Comparison of ENCODE assay signal across 8 mouse cellular contexts in genomic region chr19:5056251-5056650, GRCm38 (mm10). TPM values are rescaled to one million over a fixed set of nuclear protein-coding genes. Genes with fewer than 3 reads are reported as not detected.
DNase-seq lines count a peak whose midpoint lies in the region; ATAC-seq and TF ChIP-seq lines count a peak whose summit lies in the region.

No protein-coding gene starts in this region.

- H3K9ac ChIP-seq in forebrain, postnatal 0 days, result no peak overlapping the region
- H3K9ac ChIP-seq in limb, embryonic 13.5 days, result no peak overlapping the region

- H3K36me3 ChIP-seq in forebrain, postnatal 0 days (ENCODE audit: insufficient read depth), result peaks cover 1% of the 10 kb centered on the region; the same call in 1 of the 2 replicates
- no peaks in the 10 kb centered on the region for H3K36me3 ChIP-seq in limb, embryonic 13.5 days

- H3K27me3 ChIP-seq in forebrain, postnatal 0 days (ENCODE audit: insufficient read depth, low read length), result no peaks in the 10 kb centered on the region
- H3K27me3 ChIP-seq in limb, embryonic 13.5 days, result peaks cover 43% of the 10 kb centered on the region

- ATAC-seq in forebrain, postnatal 0 days, result peak; percentile 66
- no peak for ATAC-seq in limb, embryonic 13.5 days (ENCODE audit: low FRiP score, low read depth)

- TF ChIP-seq CTCF in left cerebral cortex, adult 2 months (IDR thresholded peaks at IDR 0.05), result peak; percentile 80
- TF ChIP-seq CTCF in bone marrow, adult 2 months (IDR thresholded peaks at IDR 0.05; ENCODE audit: control insufficient read depth, insufficient read depth, low read length), result peak; percentile 48
- peak; percentile 81 for TF ChIP-seq CTCF in forebrain, postnatal 0 days (IDR thresholded peaks at IDR 0.05; ENCODE audit: low read depth)

- intact Hi-C loops in left cerebral cortex, adult 2 months (cut with DNase I), result loop anchor here (2.0 kb wide), 1 partner anchor 17 kb away; no protein-coding TSS in a partner anchor

- no peak for DNase-seq in left cerebral cortex, adult 2 months (ENCODE audit: extremely low spot score in 1 of 2, low spot score in 2 of 2)
- no peak for DNase-seq in left cerebral cortex, adult 18-20 months (ENCODE audit: low spot score in 2 of 2)
- DNase-seq in forebrain, postnatal 0 days, result peak; percentile 76
- peak; percentile 81 for DNase-seq in retina, postnatal 1 day
- DNase-seq in frontal cortex, postnatal 36 days (ENCODE audit: low spot score in 2 of 2), result no peak
- no peak for DNase-seq in ovary, postnatal 36 days (ENCODE audit: low spot score)

- H3K4me2 ChIP-seq in forebrain, postnatal 0 days (ENCODE audit: low read depth), result no peak overlapping the region
- H3K4me2 ChIP-seq in limb, embryonic 13.5 days (replicated peaks), result peak overlapping the region; percentile 25; the same call in 1 of the 2 replicates

- 15% methylated on average over 6 of the region's 6 CpGs for WGBS in bone marrow, adult 2 months
- WGBS in forebrain, postnatal 0 days, result 13% methylated on average over 6 of the region's 6 CpGs
- WGBS in limb, embryonic 13.5 days, result 8% methylated on average over 6 of the region's 6 CpGs

- no peaks in the 10 kb centered on the region for H3K4me1 ChIP-seq in bone marrow, adult 2 months (ENCODE audit: control insufficient read depth, insufficient read depth, low read length)
- H3K4me1 ChIP-seq in forebrain, postnatal 0 days (ENCODE audit: insufficient read depth), result no peaks in the 10 kb centered on the region
- peaks cover 47% of the 10 kb centered on the region for H3K4me1 ChIP-seq in limb, embryonic 13.5 days

- H3K9me3 ChIP-seq in forebrain, postnatal 0 days (ENCODE audit: low read length), result no peaks in the 10 kb centered on the region
- no peaks in the 10 kb centered on the region for H3K9me3 ChIP-seq in limb, embryonic 13.5 days

- TF ChIP-seq POLR2A in bone marrow, adult 2 months (IDR thresholded peaks at IDR 0.05; ENCODE audit: borderline replicate concordance, control insufficient read depth, low read depth, low read length), result no peak

- H3K4me3 ChIP-seq in left cerebral cortex, adult 2 months, result no peak overlapping the region
- H3K4me3 ChIP-seq in bone marrow, adult 2 months (replicated peaks; ENCODE audit: control insufficient read depth, low read depth, low read length), result no peak overlapping the region
- H3K4me3 ChIP-seq in forebrain, postnatal 0 days (ENCODE audit: low read depth, low read length), result no peak overlapping the region
- H3K4me3 ChIP-seq in limb, embryonic 13.5 days, result no peak overlapping the region

- H3K27ac ChIP-seq in left cerebral cortex, adult 2 months, result no peak overlapping the region
- H3K27ac ChIP-seq in bone marrow, adult 2 months (ENCODE audit: control insufficient read depth, insufficient read depth, low read depth, low read length, poor library complexity), result no peak overlapping the region
- H3K27ac ChIP-seq in forebrain, postnatal 0 days (ENCODE audit: low read depth, low read length), result no peak overlapping the region
- no peak overlapping the region for H3K27ac ChIP-seq in limb, embryonic 13.5 days

RNA-seq across cellular contexts. Expression of gene Rin1, which starts 6.0 kb away (rescaled TPM):
- 10 to 100 TPM; 94.6 to 95.9 TPM for total RNA-seq in left cerebral cortex, adult 2 months (2021)
- total RNA-seq in left cerebral cortex, adult 18-20 months (2021), result 10 to 100 TPM; 75.4 to 75.5 TPM
- 0.68 and 3.6 TPM in 2 replicates for polyA plus RNA-seq in bone marrow, adult 2 months (2011; ENCODE audit: insufficient read depth, insufficient read length, low replicate concordance, missing spikeins)
- total RNA-seq in forebrain, postnatal 0 days (2014; rRNA removed), result 3.0 and 9.8 TPM in 2 replicates
- polyA plus RNA-seq in forebrain, postnatal 0 days (2015; fragmentation: Nextera tagmentation; extraction: Ambion mirVana), result 1.7 and 2.4 TPM in 2 replicates
- polyA plus RNA-seq in limb, embryonic 13.5 days (2015; fragmentation: Nextera tagmentation; extraction: Ambion mirVana), result 1.4 and 1.7 TPM in 2 replicates

RNA-seq across cellular contexts. Expression of gene Cd248, which starts 11.6 kb away (rescaled TPM):
- total RNA-seq in left cerebral cortex, adult 2 months (2021), result 1 to 10 TPM; 4.3 to 5.4 TPM
- total RNA-seq in left cerebral cortex, adult 18-20 months (2021), result 1 to 10 TPM; 3.5 to 4.5 TPM
- polyA plus RNA-seq in bone marrow, adult 2 months (2011; ENCODE audit: insufficient read depth, insufficient read length, low replicate concordance, missing spikeins), result 0.50 and 1.9 TPM in 2 replicates
- total RNA-seq in forebrain, postnatal 0 days (2014; rRNA removed), result 11.8 and 20.8 TPM in 2 replicates
- 16.3 and 18.1 TPM in 2 replicates for polyA plus RNA-seq in forebrain, postnatal 0 days (2015; fragmentation: Nextera tagmentation; extraction: Ambion mirVana)
- 58.8 and 64.8 TPM in 2 replicates for polyA plus RNA-seq in limb, embryonic 13.5 days (2015; fragmentation: Nextera tagmentation; extraction: Ambion mirVana)

RNA-seq across cellular contexts. Expression of gene Brms1, which starts 15.1 kb away (rescaled TPM):
- total RNA-seq in left cerebral cortex, adult 2 months (2021), result 10 to 100 TPM; 26.9 to 28.8 TPM
- total RNA-seq in left cerebral cortex, adult 18-20 months (2021), result 10 to 100 TPM; 22.6 to 32.0 TPM
- 40.6 and 68.0 TPM in 2 replicates for polyA plus RNA-seq in bone marrow, adult 2 months (2011; ENCODE audit: insufficient read depth, insufficient read length, low replicate concordance, missing spikeins)
- total RNA-seq in forebrain, postnatal 0 days (2014; rRNA removed), result 9.5 and 15.5 TPM in 2 replicates
- polyA plus RNA-seq in forebrain, postnatal 0 days (2015; fragmentation: Nextera tagmentation; extraction: Ambion mirVana), result 27.6 and 29.3 TPM in 2 replicates
- polyA plus RNA-seq in limb, embryonic 13.5 days (2015; fragmentation: Nextera tagmentation; extraction: Ambion mirVana), result 36.7 and 40.5 TPM in 2 replicates

RNA-seq across cellular contexts. Expression of gene AC124502.3, which starts 17.6 kb away (rescaled TPM):
- 1 to 10 TPM; 4.9 to 5.8 TPM for total RNA-seq in left cerebral cortex, adult 2 months (2021)
- 1 to 10 TPM; 6.5 to 7.6 TPM for total RNA-seq in left cerebral cortex, adult 18-20 months (2021)
- polyA plus RNA-seq in bone marrow, adult 2 months (2011; ENCODE audit: insufficient read depth, insufficient read length, low replicate concordance, missing spikeins), result not detected in 2 replicates
- 3.0 and 7.0 TPM in 2 replicates for total RNA-seq in forebrain, postnatal 0 days (2014; rRNA removed)
- polyA plus RNA-seq in forebrain, postnatal 0 days (2015; fragmentation: Nextera tagmentation; extraction: Ambion mirVana), result 1.4 and 2.0 TPM in 2 replicates
- polyA plus RNA-seq in limb, embryonic 13.5 days (2015; fragmentation: Nextera tagmentation; extraction: Ambion mirVana), result 3.7 and 4.4 TPM in 2 replicates

RNA-seq across cellular contexts. Expression of gene B4gat1, which starts 17.6 kb away (rescaled TPM):
- total RNA-seq in left cerebral cortex, adult 2 months (2021), result 100 to 1,000 TPM; 109 to 131 TPM
- 100 to 1,000 TPM; 118 to 120 TPM for total RNA-seq in left cerebral cortex, adult 18-20 months (2021)
- polyA plus RNA-seq in bone marrow, adult 2 months (2011; ENCODE audit: insufficient read depth, insufficient read length, low replicate concordance, missing spikeins), result 5.9 and 8.3 TPM in 2 replicates
- 85.9 and 111 TPM in 2 replicates for total RNA-seq in forebrain, postnatal 0 days (2014; rRNA removed)
- 93.0 and 128 TPM in 2 replicates for polyA plus RNA-seq in forebrain, postnatal 0 days (2015; fragmentation: Nextera tagmentation; extraction: Ambion mirVana)
- polyA plus RNA-seq in limb, embryonic 13.5 days (2015; fragmentation: Nextera tagmentation; extraction: Ambion mirVana), result 47.9 and 52.1 TPM in 2 replicates

Comparison
In these comparisons a context has a peak if more than half of its experiments do, and no peak if none do; other contexts are left out.
1. DNase-seq: peak in forebrain, postnatal 0 days (single experiment) and retina, postnatal 1 day (single experiment); none in left cerebral cortex, adult 2 months (0 of 2), left cerebral cortex, adult 18-20 months (0 of 2), frontal cortex, postnatal 36 days (0 of 2) and ovary, postnatal 36 days (single experiment).
2. Peak in every context shown above with its lines, with median percentiles within 50 percentile points of each other: CTCF ChIP-seq.